ENCODE assay signal across 11 mouse cellular contexts in genomic region chr13:29371916-29372315, GRCm38 (mm10).
A peak's percentile ranks its signal among the peaks of the same experiment; 100 is the strongest.
DNase-seq lines count a peak whose midpoint lies in the region; ATAC-seq and TF ChIP-seq lines count a peak whose summit lies in the region.
"Had no signal": no experiment of that assay in that cellular context is flagged by ENCODE, and none has a peak within 500 bp of the region (broad histone marks: within the 10 kb centered on the region; RNA-seq: fewer than 3 reads in every experiment).

No protein-coding gene starts in this region.

- H3K4me2 ChIP-seq in lung, embryonic 14.5 days, result no peak overlapping the region
- H3K4me2 ChIP-seq in forebrain, embryonic 11.5 days (ENCODE audit: low read depth, low read length, severe bottlenecking), result no peak overlapping the region
- no peak overlapping the region for H3K4me2 ChIP-seq in hindbrain, embryonic 11.5 days (replicated peaks; ENCODE audit: low read depth, low read length)
- H3K4me2 ChIP-seq: liver, embryonic 15.5 days had no signal

- H3K36me3 ChIP-seq in lung, embryonic 14.5 days (ENCODE audit: insufficient read depth), result no peaks in the 10 kb centered on the region
- H3K36me3 ChIP-seq in forebrain, embryonic 11.5 days (ENCODE audit: control insufficient read depth, insufficient read depth, low read length), result no peaks in the 10 kb centered on the region
- no peaks in the 10 kb centered on the region for H3K36me3 ChIP-seq in hindbrain, embryonic 11.5 days (ENCODE audit: control insufficient read depth, insufficient read depth, low read length)
- H3K36me3 ChIP-seq: G1E; liver, embryonic 15.5 days had no signal

- intact Hi-C loops in left cerebral cortex, postnatal 25 days (cut with DNase I), result no loop called here

- no peaks in the 10 kb centered on the region for H3K4me1 ChIP-seq in lung, embryonic 14.5 days (ENCODE audit: insufficient read depth)
- peaks cover 17% of the 10 kb centered on the region for H3K4me1 ChIP-seq in forebrain, embryonic 11.5 days (replicated peaks; ENCODE audit: control insufficient read depth, insufficient read depth, low read length)
- H3K4me1 ChIP-seq in hindbrain, embryonic 11.5 days (replicated peaks; ENCODE audit: control insufficient read depth, insufficient read depth, low read length), result peaks cover 7% of the 10 kb centered on the region
- H3K4me1 ChIP-seq: liver, embryonic 15.5 days had no signal

- H3K9me3 ChIP-seq in lung, embryonic 14.5 days (ENCODE audit: low read depth, low read length), result no peaks in the 10 kb centered on the region
- no peaks in the 10 kb centered on the region for H3K9me3 ChIP-seq in forebrain, embryonic 11.5 days (ENCODE audit: control insufficient read depth, low read length)
- H3K9me3 ChIP-seq in hindbrain, embryonic 11.5 days (ENCODE audit: control insufficient read depth, low read length), result no peaks in the 10 kb centered on the region
- H3K9me3 ChIP-seq: G1E; liver, embryonic 15.5 days had no signal

- no peak overlapping the region for H3K4me3 ChIP-seq in lung, embryonic 14.5 days (ENCODE audit: low read depth, low read length)
- H3K4me3 ChIP-seq in forebrain, embryonic 11.5 days (ENCODE audit: low read depth, low read length), result no peak overlapping the region
- no peak overlapping the region for H3K4me3 ChIP-seq in hindbrain, embryonic 11.5 days (ENCODE audit: low read depth, low read length)
- H3K4me3 ChIP-seq: liver, embryonic 15.5 days had no signal

- WGBS in lung, embryonic 14.5 days, result 36% methylated on average over 3 of the region's 3 CpGs
- whole genome bisulfite sequencing in forebrain, embryonic 11.5 days, result 38% methylated on average over 3 of the region's 3 CpGs
- 49% methylated on average over 3 of the region's 3 CpGs for WGBS in hindbrain, embryonic 11.5 days

- H3K27me3 ChIP-seq in lung, embryonic 14.5 days (ENCODE audit: insufficient read depth, low read length), result no peaks in the 10 kb centered on the region
- no peaks in the 10 kb centered on the region for H3K27me3 ChIP-seq in forebrain, embryonic 11.5 days (ENCODE audit: control insufficient read depth, insufficient read depth, low read length)
- no peaks in the 10 kb centered on the region for H3K27me3 ChIP-seq in hindbrain, embryonic 11.5 days (ENCODE audit: control insufficient read depth, insufficient read depth, low read length)
- H3K27me3 ChIP-seq: liver, embryonic 15.5 days had no signal

- DNase-seq in lung, embryonic 14.5 days, result peak; percentile 50
- no peak for DNase-seq in lung, postnatal 4 days
- no peak for DNase-seq in forebrain, embryonic 11.5 days (ENCODE audit: low spot score)
- no peak for DNase-seq in hindbrain, embryonic 11.5 days (ENCODE audit: low spot score)
- no peak for DNase-seq in lung, adult 18-20 months
- no peak for DNase-seq in left cerebral cortex, postnatal 25 days (ENCODE audit: low spot score in 2 of 2)
- DNase-seq in spleen, postnatal 10 days (ENCODE audit: low spot score in 2 of 2), result no peak
- DNase-seq in thymus, postnatal 14 days, result no peak
- DNase-seq: retina, postnatal 1 day had no signal

- TF ChIP-seq CTCF in lung, embryonic 14.5 days (IDR thresholded peaks at IDR 0.05; ENCODE audit: low read depth), result no peak

- H3K9ac ChIP-seq in lung, embryonic 14.5 days, result no peak overlapping the region
- 0 out of 2 replicates have a peak overlapping the region, but pooled peaks have one; percentile 1 for H3K9ac ChIP-seq in forebrain, embryonic 11.5 days (ENCODE audit: low read length)
- H3K9ac ChIP-seq in hindbrain, embryonic 11.5 days (ENCODE audit: low read depth, low read length), result no peak overlapping the region
- H3K9ac ChIP-seq: liver, embryonic 15.5 days had no signal

- ATAC-seq in lung, embryonic 14.5 days (ENCODE audit: insufficient read depth), result no peak
- ATAC-seq in forebrain, embryonic 11.5 days (replicated peaks; ENCODE audit: low FRiP score), result no peak
- no peak for ATAC-seq in hindbrain, embryonic 11.5 days (ENCODE audit: low FRiP score)

- H3K27ac ChIP-seq in lung, embryonic 14.5 days (ENCODE audit: low read depth), result 0 out of 2 replicates have a peak overlapping the region, but pooled peaks have one; percentile 27
- H3K27ac ChIP-seq in forebrain, embryonic 11.5 days (ENCODE audit: low read depth, low read length), result peak overlapping the region; percentile 97
- H3K27ac ChIP-seq in hindbrain, embryonic 11.5 days (ENCODE audit: low read depth, low read length), result peak overlapping the region; percentile 89
- H3K27ac ChIP-seq: liver, embryonic 15.5 days had no signal

Comparison
In these comparisons a context has a peak if more than half of its experiments do, and no peak if none do; other contexts are left out.
1. H3K27ac ChIP-seq: peak in every context shown above with its lines; median percentile 97 in forebrain, embryonic 11.5 days; 89 in hindbrain, embryonic 11.5 days; 27 in lung, embryonic 14.5 days.